Mouse (Mus musculus) embryonic facial prominence, embryonic 10.5 days (tissue): ENCODE results near the gene Klrb1f. TPM values are rescaled to one million over a fixed set of nuclear protein-coding genes. Genes with fewer than 3 reads are reported as not detected.

Experiments used
- DNase-seq: peaks from one replicate; pipeline ENCODE4 v3.0.0-alpha.2; 2017; ENCODE audit warnings: low spot score
- H3K27ac ChIP-seq: fragments of 300-500 bp; sonication (generic); replicated peaks from 2 replicates; pipeline ENCODE4 v1.5.1; 2016; ENCODE audit warnings: mild to moderate bottlenecking
- H3K27me3 ChIP-seq: fragments of 300-500 bp; sonication (generic); replicated peaks from 2 replicates; pipeline ENCODE4 v1.6.1; 2016; ENCODE audit warnings: low read depth, mild to moderate bottlenecking; ENCODE audit not compliant: poor library complexity, severe bottlenecking
- H3K36me3 ChIP-seq: fragments of 300-500 bp; sonication (generic); replicated peaks from 2 replicates; pipeline ENCODE4 v1.6.1; 2016; ENCODE audit warnings: mild to moderate bottlenecking, moderate library complexity
- H3K4me1 ChIP-seq: fragments of 300-500 bp; sonication (generic); 2 replicates; pipeline ENCODE4 v1.6.1; 2016
- H3K4me3 ChIP-seq: fragments of 300-500 bp; sonication (generic); 2 replicates; pipeline ENCODE4 v1.5.1; 2016; ENCODE audit warnings: mild to moderate bottlenecking, moderate library complexity
- H3K9me3 ChIP-seq: fragments of 300-500 bp; sonication (generic); 2 replicates; pipeline ENCODE4 v1.6.1; 2016; ENCODE audit warnings: mild to moderate bottlenecking
- WGBS: fragments of 180-500 bp; shearing (Covaris S2); methylation state at CpG from one replicate; pipeline ENCODE4 v1.1.7; 2016; 5-methylcytosine and 5-hydroxymethylcytosine counted together
- polyA plus RNA-seq: library from polyadenylated mRNA; unstranded; fragments of >200 nt; fragmentation: Nextera tagmentation; extraction: Ambion mirVana; gene quantifications from 2 replicates; pipeline ENCODE4 v1.2.1, GENCODE M21; 2016

The Klrb1f gene
- polyA plus RNA-seq, 1 experiment from 2014 or later = not detected

- Histone ChIP-seq H3K27ac (no peak overlapping the region), H3K4me1 (no peaks in the 10 kb centered on the region), H3K36me3 (no peaks in the 10 kb centered on the region), H3K27me3 (no peaks in the 10 kb centered on the region), H3K9me3 (no peaks in the 10 kb centered on the region), H3K4me3 (no peak overlapping the region)
- DNase-seq = no peak
- 92% methylated on average over 4 of the region's 4 CpGs for WGBS
These were observed 57.3 kb downstream of the Klrb1f start for GRCm38 (mm10) chr6:129102858-129103555.

Other genes with a start within 250 kb of the Klrb1f start
- gene Gm44511, start 219.6 kb upstream of the Klrb1f start, polyA plus RNA-seq = not detected in 2 replicates
- not detected in 2 replicates for gene Klrb1b, start 219.6 kb upstream of the Klrb1f start, polyA plus RNA-seq
- not detected in 2 replicates for gene Clec2i, start 158.3 kb upstream of the Klrb1f start, polyA plus RNA-seq
- 1.1 and 2.0 TPM in 2 replicates for gene BC035044, start 154.8 kb upstream of the Klrb1f start, polyA plus RNA-seq
- gene Clec2g, start 111.5 kb upstream of the Klrb1f start, polyA plus RNA-seq = not detected in 2 replicates
- not detected in 2 replicates for gene Clec2e, start 55.0 kb downstream of the Klrb1f start, polyA plus RNA-seq
- not detected in 2 replicates for gene Clec2d, start 134.7 kb downstream of the Klrb1f start, polyA plus RNA-seq
- gene Cd69, start 229.5 kb downstream of the Klrb1f start, polyA plus RNA-seq = not detected in 2 replicates